Mouse (Mus musculus) testis, postnatal 10 days (tissue): ENCODE measurements around the gene Nus1.

ENCODE experiments used
- DNase-seq: peaks from one replicate; pipeline ENCODE4 v3.0.0; 2021; ENCODE audit warnings: low spot score

Gene Nus1

GRCm38 (mm10) chr10:52417998-52418860 is 882 bp downstream of the Nus1 start:
- no peak for DNase-seq

- DNase-seq = no peak
These were observed 1.6 kb downstream of the Nus1 start for GRCm38 (mm10) chr10:52418931-52419330.

GRCm38 (mm10) chr10:52419402-52419801 is 2.1 kb downstream of the Nus1 start:
- no peak for DNase-seq

GRCm38 (mm10) chr10:52420526-52420925 is 3.2 kb downstream of the Nus1 start:
- no peak for DNase-seq

- DNase-seq = no peak
These were observed 4.4 kb downstream of the Nus1 start for GRCm38 (mm10) chr10:52421716-52422115.

- DNase-seq = no peak
These were observed 5.8 kb downstream of the Nus1 start for GRCm38 (mm10) chr10:52423097-52423496.

- no peak for DNase-seq
These were observed 9.1 kb downstream of the Nus1 start for GRCm38 (mm10) chr10:52426314-52426980.

GRCm38 (mm10) chr10:52427634-52428415 is 10.5 kb downstream of the Nus1 start:
- DNase-seq = no peak

GRCm38 (mm10) chr10:52430953-52431352 is 13.6 kb downstream of the Nus1 start:
- no peak for DNase-seq

- no peak for DNase-seq
These were observed 17.5 kb downstream of the Nus1 start for GRCm38 (mm10) chr10:52434836-52435235.

GRCm38 (mm10) chr10:52460614-52461013 is 43.3 kb downstream of the Nus1 start:
- DNase-seq = no peak

GRCm38 (mm10) chr10:52463941-52464739 is 46.8 kb downstream of the Nus1 start:
- no peak for DNase-seq

GRCm38 (mm10) chr10:52471520-52471919 is 54.2 kb downstream of the Nus1 start:
- DNase-seq = no peak
